In the genomic region with DNA sequence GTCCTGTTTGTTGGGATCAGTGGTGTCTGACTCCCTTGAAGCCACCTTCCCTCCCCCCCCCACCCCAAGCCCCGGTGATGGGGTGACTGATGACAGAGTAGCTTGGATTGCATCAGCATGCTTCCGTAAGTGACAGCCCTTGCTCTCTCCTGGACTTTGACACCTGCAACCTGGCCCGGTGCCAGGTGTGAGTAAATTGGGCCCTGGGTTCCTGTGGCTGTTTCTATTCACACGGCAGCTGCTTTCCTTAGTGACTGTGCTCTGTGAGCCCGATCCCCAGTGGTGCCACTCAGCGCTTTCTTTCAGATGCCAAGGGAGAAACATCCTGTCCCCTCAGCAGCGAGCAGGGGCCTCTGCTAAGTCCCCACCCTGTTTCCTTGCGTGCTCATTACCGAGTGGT, we compare ENCODE assay signal across 15 mouse cellular contexts.
A peak's percentile ranks its signal among the peaks of the same experiment; 100 is the strongest.
DNase-seq lines count a peak whose midpoint lies in the region; ATAC-seq and TF ChIP-seq lines count a peak whose summit lies in the region.
"Had no signal": no experiment of that assay in that cellular context is flagged by ENCODE, and none has a peak within 500 bp of the region (broad histone marks: within the 10 kb centered on the region; RNA-seq: fewer than 3 reads in every experiment).

No protein-coding gene starts in this region.

- no peaks in the 10 kb centered on the region for H3K9me3 ChIP-seq in hindbrain, postnatal 0 days (ENCODE audit: low read length)
- no peaks in the 10 kb centered on the region for H3K9me3 ChIP-seq in hindbrain, embryonic 12.5 days (replicated peaks)
- no peaks in the 10 kb centered on the region for H3K9me3 ChIP-seq in liver, embryonic 13.5 days (replicated peaks)

- no peak for TF ChIP-seq POLR2A in brain, embryonic 14.5 days (IDR thresholded peaks at IDR 0.05; ENCODE audit: borderline replicate concordance, extremely low read depth, insufficient read depth, insufficient read length, poor library complexity, severe bottlenecking)

- no peak overlapping the region for H3K9ac ChIP-seq in hindbrain, postnatal 0 days (replicated peaks; ENCODE audit: low read length)
- H3K9ac ChIP-seq in hindbrain, embryonic 12.5 days, result no peak overlapping the region
- no peak overlapping the region for H3K9ac ChIP-seq in liver, embryonic 13.5 days

- H3K4me3 ChIP-seq in hindbrain, postnatal 0 days (ENCODE audit: low read length), result no peak overlapping the region
- no peak overlapping the region for H3K4me3 ChIP-seq in hindbrain, embryonic 12.5 days
- no peak overlapping the region for H3K4me3 ChIP-seq in liver, embryonic 13.5 days (replicated peaks)
- H3K4me3 ChIP-seq: erythroblast, embryonic 14.5 days had no signal

- H3K27me3 ChIP-seq in hindbrain, postnatal 0 days (ENCODE audit: insufficient read depth, low read length), result no peaks in the 10 kb centered on the region
- H3K27me3 ChIP-seq in hindbrain, embryonic 12.5 days, result no peaks in the 10 kb centered on the region
- H3K27me3 ChIP-seq in liver, embryonic 13.5 days, result no peaks in the 10 kb centered on the region
- H3K27me3 ChIP-seq: Patski had no signal

- DNase-seq in hindbrain, postnatal 0 days (ENCODE audit: low spot score), result peak; percentile 18
- DNase-seq in brain, embryonic 14.5 days (ENCODE audit: low read depth), result peak; percentile 67
- DNase-seq in liver, embryonic 13.5 days, result no peak
- peak; percentile 33 to 47 for DNase-seq in thymus, postnatal 10 days (ENCODE audit: low spot score in 2 of 2)
- DNase-seq in ovary, postnatal 14 days (ENCODE audit: low spot score), result no peak
- no peak for DNase-seq in right cerebral cortex, postnatal 25 days
- no peak for DNase-seq in heart, adult 9 months (ENCODE audit: low spot score in 2 of 2)
- DNase-seq: adrenal gland, postnatal 10 days; gastrocnemius, postnatal 10 days; lung, postnatal 10 days; midbrain, embryonic 14.5 days; right cerebral cortex, postnatal 14 days had no signal

- 47% methylated on average over 9 of the region's 9 CpGs for WGBS in hindbrain, postnatal 0 days
- whole genome bisulfite sequencing in hindbrain, embryonic 12.5 days, result 72% methylated on average over 9 of the region's 9 CpGs
- WGBS in liver, embryonic 13.5 days (ENCODE audit: insufficient replicate concordance), result 69% methylated on average over 9 of the region's 9 CpGs

- no peaks in the 10 kb centered on the region for H3K36me3 ChIP-seq in hindbrain, postnatal 0 days (ENCODE audit: insufficient read depth, low read length)
- no peaks in the 10 kb centered on the region for H3K36me3 ChIP-seq in hindbrain, embryonic 12.5 days
- no peaks in the 10 kb centered on the region for H3K36me3 ChIP-seq in liver, embryonic 13.5 days

- no peak for TF ChIP-seq CTCF in hindbrain, postnatal 0 days (IDR thresholded peaks at IDR 0.05; ENCODE audit: low read depth)
- no peak for TF ChIP-seq CTCF in brain, embryonic 14.5 days (IDR thresholded peaks at IDR 0.05; ENCODE audit: borderline replicate concordance, extremely low read depth, insufficient read depth, insufficient read length)

- ATAC-seq in hindbrain, postnatal 0 days, result 0 out of 2 replicates have a peak, but pooled peaks have one; percentile 40
- ATAC-seq in hindbrain, embryonic 12.5 days (ENCODE audit: low FRiP score), result no peak
- peak; percentile 54 for ATAC-seq in liver, embryonic 13.5 days (ENCODE audit: low read depth)
- ATAC-seq: Patski had no signal

- no peak overlapping the region for H3K27ac ChIP-seq in hindbrain, postnatal 0 days
- H3K27ac ChIP-seq in hindbrain, embryonic 12.5 days, result no peak overlapping the region
- no peak overlapping the region for H3K27ac ChIP-seq in liver, embryonic 13.5 days

- no peak overlapping the region for H3K4me2 ChIP-seq in hindbrain, postnatal 0 days (ENCODE audit: low read depth, low read length)
- no peak overlapping the region for H3K4me2 ChIP-seq in hindbrain, embryonic 12.5 days (replicated peaks)
- H3K4me2 ChIP-seq in liver, embryonic 13.5 days, result no peak overlapping the region

- H3K4me1 ChIP-seq in hindbrain, postnatal 0 days (ENCODE audit: insufficient read depth, low read length), result peaks cover 3% of the 10 kb centered on the region; the same call in 1 of the 2 replicates
- peaks cover 4% of the 10 kb centered on the region; the same call in 1 of the 2 replicates for H3K4me1 ChIP-seq in hindbrain, embryonic 12.5 days
- peaks cover 14% of the 10 kb centered on the region for H3K4me1 ChIP-seq in liver, embryonic 13.5 days (replicated peaks)

Comparison
In these comparisons a context has a peak if more than half of its experiments do, and no peak if none do; other contexts are left out.
1. DNase-seq: peak in hindbrain, postnatal 0 days (single experiment), brain, embryonic 14.5 days (single experiment) and thymus, postnatal 10 days (2 of 2); none in liver, embryonic 13.5 days (single experiment), ovary, postnatal 14 days (single experiment), right cerebral cortex, postnatal 25 days (single experiment) and heart, adult 9 months (0 of 2).